Mouse (Mus musculus): ENCODE data around the gene Efcc1. TPM values are rescaled to one million over a fixed set of nuclear protein-coding genes. Genes with fewer than 3 reads are reported as not detected.

Efcc1 gene
- total and polyA plus RNA-seq, 3 experiments = 0.14 TPM; not detected in 2

- H3K36me3 ChIP-seq (replicated peaks in 1 of 2; ENCODE audit: control insufficient read depth in 1 of 2, insufficient read depth in 1 of 2, low read length in 1 of 2) = no peaks in the 10 kb centered on the region
- H3K9ac ChIP-seq (ENCODE audit: insufficient read depth, low read depth) = no peak overlapping the region
- H3K27ac ChIP-seq (ENCODE audit: insufficient read depth, low read depth) = no peak overlapping the region
- no peaks in the 10 kb centered on the region for H3K27me3 ChIP-seq (replicated peaks)
- no peak overlapping the region for H3K4me3 ChIP-seq (replicated peaks in 1 of 3; ENCODE audit: low read depth in 2 of 3, low read length in 2 of 3, poor library complexity in 1 of 3)
- dilution Hi-C loops (cut with MboI; ENCODE audit: extremely low pct_ligation_motif_present, extremely low pct_unique_long_range_greater_than_20kb, low sequenced_read_pairs) (no loop called here), in situ Hi-C loops (cut with MboI; ENCODE audit: low pct_ligation_motif_present, low pct_unique_long_range_greater_than_20kb, low sequenced_read_pairs) (no loop called here)
- TF ChIP-seq ZKSCAN1 (IDR thresholded peaks at IDR 0.05; ENCODE audit: borderline replicate concordance, low read depth, low read length) (no peak), SIN3A (IDR thresholded peaks at IDR 0.05; ENCODE audit: low read length) (no peak), MXI1 (IDR thresholded peaks at IDR 0.05; ENCODE audit: low read depth, low read length) (no peak), ZNF384 (IDR thresholded peaks at IDR 0.05; ENCODE audit: low read depth, low read length) (no peak), E2F4 (IDR thresholded peaks at IDR 0.05; ENCODE audit: insufficient replicate concordance, low read depth, low read length) (no peak), POLR2A (IDR thresholded peaks at IDR 0.05; ENCODE audit: low read depth, low read length) (no peak), POLR2AphosphoS2 (IDR thresholded peaks at IDR 0.05; ENCODE audit: low read depth, low read length) (no peak), MAZ (IDR thresholded peaks at IDR 0.05; ENCODE audit: low read depth, low read length) (no peak), PAX5 (IDR thresholded peaks at IDR 0.05; ENCODE audit: low read length) (no peak), UBTF (IDR thresholded peaks at IDR 0.05; ENCODE audit: low read depth, low read length) (no peak), HCFC1 (IDR thresholded peaks at IDR 0.05; ENCODE audit: low read depth, low read length) (no peak), MAX (IDR thresholded peaks at IDR 0.05; ENCODE audit: low read length) (no peak), CHD2 (IDR thresholded peaks at IDR 0.05; ENCODE audit: low read length) (no peak), BHLHE40 (IDR thresholded peaks at IDR 0.05; ENCODE audit: low read depth, low read length) (no peak)
- peaks cover 11% of the 10 kb centered on the region for H3K9me3 ChIP-seq (replicated peaks; ENCODE audit: low read length)
- peaks cover 0 to 15% of the 10 kb centered on the region in 2 experiments; a peak in 2 of 4 replicates for H3K4me1 ChIP-seq (ENCODE audit: control insufficient read depth in 1 of 2, insufficient read depth in 2 of 2)
- no peak overlapping the region for H3K4me2 ChIP-seq (ENCODE audit: insufficient read depth, low read depth, poor library complexity, severe bottlenecking)
- H3K79me2 ChIP-seq (replicated peaks; ENCODE audit: control insufficient read depth, extremely low read depth, insufficient read depth, poor library complexity, severe bottlenecking) = no peaks in the 10 kb centered on the region
- DNase-seq (ENCODE audit: extremely low read depth) = no peak
Observed at GRCm38 (mm10) chr6:87732151-87733011, 1.7 kb downstream of the Efcc1 start.

GRCm38 (mm10) chr6:87733131-87733930 is 2.7 kb downstream of the Efcc1 start:
- H3K4me3 ChIP-seq (replicated peaks in 1 of 3; ENCODE audit: low read depth in 2 of 3, low read length in 2 of 3, poor library complexity in 1 of 3) = no peak overlapping the region
- in situ Hi-C loops (cut with MboI; ENCODE audit: low pct_ligation_motif_present, low pct_unique_long_range_greater_than_20kb, low sequenced_read_pairs) = no loop called here
- H3K4me2 ChIP-seq (ENCODE audit: insufficient read depth, low read depth, poor library complexity, severe bottlenecking) = no peak overlapping the region
- no peak overlapping the region for H3K27ac ChIP-seq (ENCODE audit: insufficient read depth, low read depth)
- H3K79me2 ChIP-seq (replicated peaks; ENCODE audit: control insufficient read depth, extremely low read depth, insufficient read depth, poor library complexity, severe bottlenecking) = no peaks in the 10 kb centered on the region
- H3K36me3 ChIP-seq (replicated peaks in 1 of 2; ENCODE audit: control insufficient read depth in 1 of 2, insufficient read depth in 1 of 2, low read length in 1 of 2) = no peaks in the 10 kb centered on the region
- DNase-seq (ENCODE audit: extremely low read depth) = no peak
- H3K27me3 ChIP-seq (replicated peaks) = no peaks in the 10 kb centered on the region
- peaks cover 11% of the 10 kb centered on the region for H3K9me3 ChIP-seq (replicated peaks; ENCODE audit: low read length)
- H3K9ac ChIP-seq (ENCODE audit: insufficient read depth, low read depth) = no peak overlapping the region
- TF ChIP-seq CHD2 (IDR thresholded peaks at IDR 0.05; ENCODE audit: low read length) = no peak
- TF ChIP-seq ZNF384 (IDR thresholded peaks at IDR 0.05; ENCODE audit: low read depth, low read length) = no peak
- TF ChIP-seq TBP (conservative IDR thresholded peaks at IDR 0.05; ENCODE audit: low read depth, low read length) = no peak
- no peak for TF ChIP-seq USF2 (conservative IDR thresholded peaks at IDR 0.05; ENCODE audit: low read depth, low read length)
- no peak for TF ChIP-seq RCOR1 (conservative IDR thresholded peaks at IDR 0.05; ENCODE audit: low read depth, low read length)
- dilution Hi-C loops (cut with MboI; ENCODE audit: extremely low pct_ligation_motif_present, extremely low pct_unique_long_range_greater_than_20kb, low sequenced_read_pairs) = no loop called here
- peaks cover 0 to 10% of the 10 kb centered on the region in 2 experiments; a peak in 2 of 4 replicates for H3K4me1 ChIP-seq (ENCODE audit: control insufficient read depth in 1 of 2, insufficient read depth in 2 of 2)

Data from CH12.LX (cell line).